Comparison of ENCODE assay signal across 8 mouse cellular contexts in genomic region chr8:114133510-114134362, GRCm38 (mm10). TPM values are rescaled to one million over a fixed set of nuclear protein-coding genes. Genes with fewer than 3 reads are reported as not detected.
DNase-seq lines count a peak whose midpoint lies in the region; ATAC-seq lines count a peak whose summit lies in the region.

Nudt7 (plus strand) TSS chr8:114133557.

- no peaks in the 10 kb centered on the region for H3K4me1 ChIP-seq in hindbrain, embryonic 11.5 days (replicated peaks; ENCODE audit: control insufficient read depth, insufficient read depth, low read length)
- H3K4me1 ChIP-seq in lung, embryonic 16.5 days (replicated peaks; ENCODE audit: control insufficient read depth, insufficient read depth, low read length), result 0 out of 2 replicates have a peak, but pooled peaks cover 2% of the 10 kb centered on the region

- H3K27ac ChIP-seq in hindbrain, embryonic 11.5 days (ENCODE audit: low read depth, low read length), result no peak within 1 kb of the TSS; the same call in 1 of the 2 replicates
- H3K27ac ChIP-seq in lung, embryonic 16.5 days (ENCODE audit: low read length), result peak within 1 kb of the TSS; percentile 84

- H3K9me3 ChIP-seq in hindbrain, embryonic 11.5 days (ENCODE audit: control insufficient read depth, low read length), result no peaks in the 10 kb centered on the region
- no peaks in the 10 kb centered on the region for H3K9me3 ChIP-seq in lung, embryonic 16.5 days (ENCODE audit: control insufficient read depth, low read length)

- H3K36me3 ChIP-seq in hindbrain, embryonic 11.5 days (ENCODE audit: control insufficient read depth, insufficient read depth, low read length), result no peaks in the 10 kb centered on the region
- H3K36me3 ChIP-seq in lung, embryonic 16.5 days (ENCODE audit: control insufficient read depth, insufficient read depth, low read length), result no peaks in the 10 kb centered on the region

- H3K27me3 ChIP-seq in hindbrain, embryonic 11.5 days (ENCODE audit: control insufficient read depth, insufficient read depth, low read length), result no peaks in the 10 kb centered on the region
- no peaks in the 10 kb centered on the region for H3K27me3 ChIP-seq in lung, embryonic 16.5 days (ENCODE audit: control insufficient read depth, insufficient read depth, low read depth, low read length)

- 5% methylated on average over 23 of the region's 23 CpGs for WGBS in hindbrain, embryonic 11.5 days
- 2% methylated on average over 23 of the region's 23 CpGs for WGBS in lung, embryonic 16.5 days

- peak; percentile 90 for ATAC-seq in hindbrain, embryonic 11.5 days (ENCODE audit: low FRiP score)
- ATAC-seq in lung, embryonic 16.5 days (ENCODE audit: low read depth), result peak; percentile 98

- H3K9ac ChIP-seq in hindbrain, embryonic 11.5 days (ENCODE audit: low read depth, low read length), result peak within 1 kb of the TSS; percentile 64
- H3K9ac ChIP-seq in lung, embryonic 16.5 days (ENCODE audit: low read length), result peak within 1 kb of the TSS; percentile 80

- peak within 1 kb of the TSS; percentile 74 for H3K4me2 ChIP-seq in hindbrain, embryonic 11.5 days (replicated peaks; ENCODE audit: low read depth, low read length)
- peak within 1 kb of the TSS; percentile 91 for H3K4me2 ChIP-seq in lung, embryonic 16.5 days (ENCODE audit: low read depth, low read length)

- H3K4me3 ChIP-seq in hindbrain, embryonic 11.5 days (ENCODE audit: low read depth, low read length), result peak within 1 kb of the TSS; percentile 42
- H3K4me3 ChIP-seq in lung, embryonic 16.5 days (ENCODE audit: low read length), result peak within 1 kb of the TSS; percentile 74

- DNase-seq in R1 (ENCODE audit: low read depth, low spot score), result peak; percentile 96
- peak; percentile 78 to 84 for DNase-seq in cerebellum, postnatal 14 days
- DNase-seq in frontal cortex, postnatal 10 days (ENCODE audit: low spot score in 2 of 2), result peak; percentile 55 to 75
- peak; percentile 93 for DNase-seq in hindbrain, embryonic 11.5 days (ENCODE audit: low spot score)
- peak; percentile 89 for DNase-seq in layer of hippocampus, adult 9-11 months
- DNase-seq in ovary, postnatal 10 days (ENCODE audit: low spot score), result peak; percentile 45
- peak; percentile 93 for DNase-seq in thymus, postnatal 0 days (ENCODE audit: low spot score)

RNA-seq across cellular contexts. Expression of gene Nudt7, which starts in this region (rescaled TPM):
- 9.1 and 12.1 TPM in 2 replicates for polyA plus RNA-seq in hindbrain, embryonic 11.5 days (2014; fragmentation: Nextera tagmentation; extraction: Ambion mirVana)
- polyA plus RNA-seq in lung, embryonic 16.5 days (2015; fragmentation: Nextera tagmentation; extraction: Ambion mirVana), result 16.7 and 22.3 TPM in 2 replicates
- 16.1 and 18.0 TPM in 2 replicates for polyA plus RNA-seq in thymus, postnatal 0 days (2015; fragmentation: Nextera tagmentation; extraction: Ambion mirVana)

Comparison
In these comparisons a context has a peak if more than half of its experiments do, and no peak if none do; other contexts are left out.
1. DNase-seq: peak in every context shown above with its lines; median percentile 96 in R1; 93 in hindbrain, embryonic 11.5 days; 93 in thymus, postnatal 0 days; 89 in layer of hippocampus, adult 9-11 months; 81 in cerebellum, postnatal 14 days; 65 in frontal cortex, postnatal 10 days; 45 in ovary, postnatal 10 days.